Mouse (Mus musculus): Measurements from ENCODE around the gene Tenm4.

Gene Tenm4

DNA sequence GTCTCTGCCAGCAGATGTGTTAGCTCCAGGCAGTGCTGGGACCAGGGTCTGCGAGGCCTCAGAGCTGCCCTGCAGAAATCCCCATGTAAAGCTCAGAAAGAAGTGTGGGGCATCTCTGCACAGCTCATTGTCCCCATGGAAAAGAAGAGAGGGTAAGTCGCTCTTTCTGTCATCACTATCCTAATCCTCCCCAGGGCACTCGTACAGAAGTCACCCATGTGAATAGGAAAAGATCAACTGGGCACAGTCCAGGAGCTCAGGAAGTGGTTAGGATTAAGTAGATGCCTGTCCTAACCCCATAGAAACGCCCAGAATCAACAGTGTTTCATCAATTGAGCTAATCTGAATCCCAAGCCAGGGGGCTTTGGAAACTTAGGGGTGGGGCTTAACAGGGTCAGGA is 476.6 kb downstream of the Tenm4 start:
- DNase-seq (ENCODE audit: low spot score in 2 of 2): no peak

DNA sequence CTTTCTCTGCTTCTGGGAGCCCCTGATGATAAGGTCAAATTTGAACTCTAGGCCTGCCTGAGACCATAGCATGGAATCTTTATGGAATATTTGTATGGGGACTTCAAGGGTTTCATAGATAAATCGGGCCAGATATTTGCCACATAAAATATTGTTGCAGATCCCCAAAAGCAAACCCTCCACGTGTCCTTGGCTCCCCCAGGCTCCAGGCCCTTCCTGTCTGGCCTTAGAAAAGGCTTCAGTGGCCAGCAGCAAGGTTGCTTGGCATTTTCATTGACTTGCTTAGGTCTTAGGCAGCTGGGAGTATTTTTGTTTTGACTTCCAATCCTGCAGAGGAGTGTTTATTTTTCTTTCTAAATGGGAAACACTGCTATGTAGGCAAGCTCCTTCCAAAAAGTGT is 477.6 kb downstream of the Tenm4 start:
- no peak for DNase-seq (ENCODE audit: low spot score in 2 of 2)

DNA sequence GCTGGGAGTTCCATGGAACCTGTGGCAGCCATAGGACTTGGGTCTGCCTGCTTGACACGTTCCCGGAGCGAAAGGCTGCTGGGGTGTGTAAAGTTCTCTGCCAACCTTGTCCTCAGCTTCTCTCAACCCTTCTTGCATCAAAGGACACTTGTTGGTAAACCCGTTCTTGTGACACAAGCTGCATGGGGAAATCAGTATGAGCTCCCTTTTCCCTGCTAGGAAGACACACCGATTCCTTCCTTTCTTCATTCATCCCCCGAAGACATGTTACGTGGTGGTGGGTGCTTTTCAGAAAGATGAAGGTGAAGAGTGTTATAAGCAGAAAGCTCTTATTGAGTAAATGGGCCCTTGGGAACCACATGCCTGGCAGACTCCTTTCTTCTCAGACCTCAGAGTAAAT is 478.1 kb downstream of the Tenm4 start:
- DNase-seq (ENCODE audit: low spot score in 2 of 2): no peak

DNA sequence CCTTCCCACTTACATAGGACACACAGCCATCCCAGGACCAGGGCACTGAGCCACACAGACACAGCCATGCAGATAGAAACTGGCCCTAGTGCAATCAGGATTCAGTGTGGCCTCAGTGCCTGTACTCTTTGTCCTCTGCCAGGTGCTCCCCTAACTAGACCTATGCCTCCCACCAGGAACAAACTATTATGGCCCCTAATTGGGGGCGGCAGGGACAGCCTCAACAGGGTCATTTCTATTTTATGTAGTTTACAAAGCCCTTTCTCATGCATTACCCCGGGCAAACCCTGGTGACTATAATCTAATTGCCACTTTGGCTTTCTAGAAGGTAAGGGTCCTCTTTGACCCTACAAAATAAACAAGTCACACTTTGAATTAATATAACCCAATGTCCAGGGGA is 479.4 kb downstream of the Tenm4 start:
- no peak for DNase-seq (ENCODE audit: low spot score in 2 of 2)

DNA sequence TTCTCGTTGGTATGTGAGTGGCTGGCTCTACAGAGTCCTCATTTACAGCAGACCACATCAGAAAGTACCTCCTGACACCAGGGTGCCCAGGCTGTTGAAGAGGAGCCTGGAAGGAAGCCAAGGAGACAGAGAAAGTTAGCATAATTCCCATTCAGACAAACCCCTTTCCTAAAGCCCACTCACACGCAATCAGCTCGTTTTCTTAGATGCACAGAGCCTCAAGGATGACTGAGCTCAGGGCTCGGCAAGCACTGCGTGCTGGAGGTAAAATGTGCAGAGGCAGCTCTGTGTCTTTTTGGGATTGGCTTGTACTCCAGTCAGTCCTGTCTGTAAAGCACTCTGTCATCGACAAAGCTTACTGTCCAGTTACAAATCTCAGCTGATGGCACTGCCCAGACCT is 480.0 kb downstream of the Tenm4 start:
- DNase-seq (ENCODE audit: low spot score in 2 of 2): no peak

DNA sequence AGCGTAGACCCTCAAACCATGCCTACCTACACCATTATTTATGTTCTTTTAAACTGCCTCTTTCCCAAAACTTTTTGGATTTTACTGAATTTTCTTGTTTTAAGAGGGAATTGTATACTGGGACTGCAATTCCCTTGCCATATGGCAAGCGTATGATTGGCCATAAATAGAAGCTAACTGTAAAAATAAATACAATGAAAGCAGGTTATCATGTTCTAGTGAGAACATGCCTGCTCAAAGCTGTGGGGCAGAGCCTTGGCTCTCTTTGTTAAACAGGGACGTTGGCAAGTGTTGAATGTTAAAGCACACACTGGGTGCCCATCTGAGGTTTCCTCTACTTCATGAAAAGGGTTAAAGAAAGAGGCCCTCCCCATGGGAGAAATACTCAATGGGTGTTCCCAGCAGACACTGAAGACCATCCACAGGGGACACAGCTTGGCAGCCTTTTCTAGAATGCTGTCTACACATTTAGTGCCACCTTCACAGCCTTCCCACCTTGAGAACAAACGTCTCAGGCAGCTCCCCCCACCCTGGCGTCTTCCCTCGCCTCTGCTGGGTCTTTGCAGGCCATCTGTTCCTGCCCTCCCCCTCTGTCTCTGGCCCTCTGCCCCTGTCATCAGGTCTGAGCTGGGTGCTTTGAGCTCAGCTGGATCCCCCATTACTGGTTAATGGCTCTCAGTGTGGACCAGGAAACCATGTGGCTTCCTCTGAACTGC is 480.7 kb downstream of the Tenm4 start:
- no peak for DNase-seq (ENCODE audit: low spot score in 2 of 2)

DNA sequence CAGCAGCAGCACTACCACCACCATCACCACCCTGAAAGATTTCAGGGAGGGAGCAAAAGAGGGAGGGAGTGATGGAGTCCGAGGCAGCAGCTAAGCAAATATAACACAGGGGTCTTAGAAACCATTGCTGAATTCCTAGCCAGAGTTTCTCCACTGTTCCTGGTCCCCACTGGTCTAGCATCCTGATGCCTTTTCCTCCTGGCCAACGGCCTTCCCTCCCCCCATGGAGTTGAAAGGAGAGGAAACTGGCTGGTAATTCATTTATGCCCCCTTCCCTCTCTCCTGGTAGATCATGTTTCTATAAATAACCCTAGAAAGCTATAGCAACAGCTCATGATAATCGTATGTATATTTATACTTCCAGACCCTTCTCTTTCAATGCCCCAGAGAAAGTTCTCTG is 481.8 kb downstream of the Tenm4 start:
- DNase-seq (ENCODE audit: low spot score in 2 of 2): no peak

DNA sequence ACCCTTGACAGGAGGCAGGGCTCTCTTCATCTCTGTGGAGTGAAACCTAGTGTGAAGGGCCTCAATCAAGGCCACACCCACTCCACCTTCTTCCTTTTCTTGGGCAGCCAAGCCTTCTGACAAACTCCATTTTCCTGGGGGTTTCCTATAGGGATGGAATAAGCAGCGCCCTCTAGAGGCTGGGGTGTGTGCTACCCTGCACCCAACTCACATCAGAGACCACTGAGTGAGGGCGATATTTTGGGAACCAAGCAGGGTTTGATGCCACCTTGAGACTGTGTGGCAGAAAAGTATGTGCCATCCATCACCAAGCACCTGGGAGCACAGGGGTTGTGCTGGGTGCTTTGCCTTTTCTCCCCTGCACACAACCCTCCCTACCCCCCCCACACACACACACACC is 483.2 kb downstream of the Tenm4 start:
- DNase-seq (ENCODE audit: low spot score in 2 of 2): no peak

DNA sequence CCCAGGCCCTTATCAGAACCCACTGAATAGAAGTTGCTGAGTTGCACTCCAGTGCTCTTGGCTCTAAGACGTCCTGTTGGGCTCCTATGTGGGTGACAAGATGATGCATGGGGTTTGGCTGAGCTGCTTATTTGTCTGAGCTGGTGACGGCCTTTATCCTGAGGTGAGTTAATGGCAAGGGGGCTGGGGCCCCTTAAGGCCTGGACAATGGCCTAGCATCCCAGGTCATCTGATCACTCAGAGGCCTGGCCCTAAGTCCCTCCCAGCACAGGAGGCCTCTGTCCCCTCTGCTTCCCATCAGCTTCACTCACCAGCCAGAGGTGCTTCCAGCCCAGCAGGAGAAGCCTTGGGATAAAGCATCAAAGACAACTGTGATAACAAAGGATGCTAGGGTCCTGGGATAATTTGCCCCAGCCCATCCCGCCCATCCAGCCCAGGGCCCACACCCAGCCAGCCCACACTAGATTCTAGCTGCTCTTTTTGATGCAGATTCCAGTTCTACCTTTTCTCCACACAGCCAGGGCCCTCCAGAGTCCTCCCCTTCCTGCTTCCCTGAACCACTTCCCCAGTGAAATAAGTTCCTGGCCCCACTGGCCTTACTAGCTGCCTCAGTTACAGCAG is 484.2 kb downstream of the Tenm4 start:
- DNase-seq (ENCODE audit: low spot score in 2 of 2): no peak

DNA sequence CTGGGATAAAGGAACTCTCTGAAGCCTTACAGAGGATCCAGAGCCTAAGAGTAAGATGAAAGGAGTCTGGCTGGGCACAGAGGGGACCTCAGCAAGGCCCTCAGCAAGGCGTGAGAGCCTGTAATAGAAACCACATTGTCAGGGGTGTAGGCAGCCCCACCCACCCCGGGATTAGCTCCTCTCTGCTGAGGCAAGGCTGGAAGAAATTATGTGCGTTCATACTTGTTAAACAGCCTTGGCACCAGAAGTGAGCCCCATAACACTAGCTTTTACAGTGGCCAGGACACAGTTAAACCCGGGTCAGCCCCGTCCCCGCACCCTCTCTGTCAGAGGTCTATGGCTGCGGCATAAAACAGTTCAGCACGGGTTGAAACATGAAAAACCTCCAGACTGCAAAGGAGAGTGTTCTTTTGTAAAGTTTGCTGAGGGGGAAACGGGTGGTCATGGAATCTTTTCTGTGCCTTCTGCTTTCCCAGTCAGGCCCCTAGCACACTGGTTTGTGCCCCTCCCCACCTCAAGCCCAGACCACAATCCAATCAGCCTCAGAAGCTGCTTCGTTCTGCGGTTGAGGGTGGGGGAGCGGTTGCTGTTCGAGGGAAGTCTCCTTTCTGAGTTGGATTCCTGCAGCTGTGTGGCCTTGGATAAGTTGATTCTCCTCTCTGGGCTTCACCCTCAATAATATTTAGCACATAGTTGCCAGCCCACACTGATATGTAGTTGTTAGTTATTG is 486.2 kb downstream of the Tenm4 start:
- DNase-seq (ENCODE audit: low spot score in 2 of 2): no peak

DNA sequence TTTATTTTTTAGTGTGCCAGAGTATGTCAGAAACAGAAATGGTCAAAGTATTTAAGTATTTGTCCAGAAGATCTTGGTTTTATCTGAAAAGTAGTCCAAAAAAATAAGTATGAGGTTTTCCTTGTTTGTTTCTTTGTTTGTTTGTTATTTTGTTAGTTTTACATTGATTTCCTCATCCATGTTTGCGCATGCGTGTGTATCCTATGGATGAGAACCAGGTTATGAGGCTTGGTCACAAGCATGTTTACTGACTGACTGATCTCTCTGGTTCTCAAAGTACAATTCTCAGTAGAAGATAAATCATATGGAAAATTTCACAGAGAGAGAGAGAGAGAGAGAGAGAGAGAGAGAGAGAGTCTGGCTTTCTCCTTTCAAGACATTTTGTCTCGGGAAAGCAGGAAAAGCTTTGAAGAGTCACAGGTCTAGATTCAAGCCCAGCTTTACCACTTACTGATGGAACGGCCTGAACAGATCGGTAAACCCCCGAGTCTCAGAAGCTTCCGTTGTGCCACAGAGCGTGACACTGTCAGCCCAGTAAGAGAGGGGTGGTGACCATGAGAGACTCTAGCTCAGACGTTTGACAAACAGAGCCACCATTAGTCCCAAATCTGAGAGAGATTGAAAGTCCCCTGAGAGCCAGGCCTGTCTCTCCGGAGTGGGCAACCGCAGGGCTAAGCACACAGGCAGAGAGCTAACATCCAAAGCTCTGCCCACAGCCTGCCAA is 487.0 kb downstream of the Tenm4 start:
- DNase-seq (ENCODE audit: low spot score in 2 of 2): no peak

DNA sequence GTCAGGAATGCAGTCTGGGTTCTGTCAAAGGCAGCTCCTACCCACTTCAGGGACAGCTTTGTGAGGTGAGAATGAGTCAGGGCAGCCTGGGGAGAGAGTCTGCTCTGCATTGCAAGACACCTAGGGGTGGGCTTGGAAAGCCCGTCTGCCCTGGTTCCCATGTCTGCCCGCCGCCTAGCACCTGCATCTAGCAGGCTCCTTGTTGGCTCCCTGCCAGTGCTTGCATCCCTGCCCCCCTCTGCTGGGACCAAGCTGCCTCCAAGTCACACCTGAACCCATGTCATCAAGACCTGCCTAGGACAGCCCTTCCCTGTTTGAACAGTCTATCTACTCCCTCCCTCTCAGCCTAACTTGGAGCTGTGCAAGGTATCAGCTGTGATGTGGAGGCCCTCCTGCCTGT is 489.9 kb downstream of the Tenm4 start:
- DNase-seq (ENCODE audit: low spot score in 2 of 2): no peak

DNA sequence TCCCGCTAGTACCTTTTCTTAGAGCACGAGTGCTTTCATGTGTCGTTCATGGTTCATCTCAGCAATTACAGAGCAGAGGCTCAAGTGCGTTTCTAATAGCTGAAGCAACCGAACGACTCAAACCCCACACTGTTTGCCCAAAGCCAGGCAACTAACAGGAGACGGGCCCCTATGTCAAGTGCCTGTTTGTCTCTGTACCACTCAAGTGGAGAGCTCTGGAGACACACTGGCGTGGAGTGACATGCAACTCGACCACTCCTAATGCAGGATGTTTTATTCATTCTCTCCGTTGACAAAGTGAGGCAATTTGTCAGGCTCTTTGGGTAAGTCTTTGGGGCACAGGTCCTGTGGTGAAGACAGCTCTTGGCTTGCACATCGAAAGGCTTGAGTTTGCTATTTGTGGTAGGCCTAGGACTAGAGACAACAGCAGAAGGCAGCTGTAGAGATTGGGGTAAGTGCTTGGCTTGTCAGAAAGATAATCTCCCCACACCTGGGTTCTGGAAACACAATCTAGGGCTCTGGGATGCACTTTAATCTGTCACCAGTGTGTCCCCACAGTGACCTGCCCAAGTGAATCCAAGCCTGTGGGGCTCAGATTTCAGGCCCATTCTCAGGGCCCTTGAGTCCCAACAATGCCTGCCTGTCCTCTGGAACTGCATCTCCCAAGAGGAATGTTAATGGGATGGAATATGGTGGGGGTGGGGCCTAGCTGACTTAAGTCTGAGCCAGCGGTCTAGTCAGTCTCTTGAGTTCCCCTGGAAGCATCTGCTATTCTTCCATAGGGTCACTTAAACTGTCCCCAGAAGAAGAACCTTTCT is 490.5 kb downstream of the Tenm4 start:
- no peak for DNase-seq (ENCODE audit: low spot score in 2 of 2)

DNA sequence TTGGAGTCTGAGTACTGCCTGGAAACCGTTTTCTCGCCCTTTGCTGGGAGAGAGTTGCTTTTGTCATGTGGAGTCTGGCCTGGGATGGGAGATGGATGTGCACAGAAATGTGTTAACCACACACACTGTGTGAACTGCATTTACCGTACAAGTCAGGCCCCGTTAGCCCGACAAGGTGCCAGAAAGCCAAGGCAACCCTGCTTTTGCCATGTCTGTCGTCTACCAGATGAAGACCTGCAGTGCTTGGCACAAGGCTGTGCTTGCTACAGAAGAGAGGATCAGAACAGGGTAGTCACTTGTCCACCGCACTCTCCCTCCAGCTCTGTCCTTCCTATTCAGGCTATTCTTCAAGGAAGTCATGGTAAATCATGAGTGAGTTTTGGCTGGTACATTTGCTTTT is 492.3 kb downstream of the Tenm4 start:
- DNase-seq (ENCODE audit: low spot score in 2 of 2): no peak

DNA sequence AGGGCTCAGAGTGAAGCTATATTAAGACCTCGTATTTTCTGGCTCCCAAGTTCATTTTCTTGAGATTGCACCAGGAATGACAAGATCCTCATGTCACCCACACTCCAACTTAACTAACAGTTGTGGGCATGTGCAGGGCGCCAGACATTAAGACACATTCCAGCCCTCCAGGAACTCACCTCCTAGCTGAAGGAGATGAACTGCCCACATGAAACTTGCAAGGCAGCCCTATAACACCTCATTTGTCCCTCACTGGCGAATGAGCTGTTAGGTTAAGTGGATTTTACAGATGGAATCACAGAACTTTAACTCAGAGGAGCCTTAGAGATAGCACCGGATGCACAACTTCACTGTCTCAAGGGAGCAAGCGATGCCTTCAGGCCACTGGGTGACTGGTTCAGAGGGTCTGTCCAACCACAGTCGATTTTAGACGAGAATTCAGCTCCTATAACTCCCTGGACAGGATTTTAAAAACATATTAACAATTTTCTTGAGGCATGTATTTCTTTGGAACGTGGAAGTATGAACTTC is 495.4 kb downstream of the Tenm4 start:
- no peak for DNase-seq (ENCODE audit: low spot score in 2 of 2)

DNA sequence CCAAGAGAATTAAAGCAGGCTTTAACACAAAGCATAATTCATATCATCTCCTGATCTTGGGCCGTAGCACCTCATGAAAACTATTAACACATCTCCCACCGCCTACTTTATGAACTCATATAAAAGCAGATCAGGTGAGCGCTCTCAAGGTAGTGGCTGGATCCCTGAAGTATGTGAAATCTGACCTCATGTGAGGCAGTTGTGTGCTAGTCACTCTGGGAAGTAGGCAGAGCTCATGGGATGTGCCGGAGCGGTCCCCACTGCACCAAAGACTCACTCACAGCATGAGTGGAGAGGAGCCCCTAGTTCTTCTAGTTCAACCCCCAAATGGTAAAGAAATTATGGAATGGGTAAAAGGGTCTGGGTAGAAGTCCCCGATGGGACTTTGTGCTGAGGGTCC is 496.6 kb downstream of the Tenm4 start:
- no peak for DNase-seq (ENCODE audit: low spot score in 2 of 2)

DNA sequence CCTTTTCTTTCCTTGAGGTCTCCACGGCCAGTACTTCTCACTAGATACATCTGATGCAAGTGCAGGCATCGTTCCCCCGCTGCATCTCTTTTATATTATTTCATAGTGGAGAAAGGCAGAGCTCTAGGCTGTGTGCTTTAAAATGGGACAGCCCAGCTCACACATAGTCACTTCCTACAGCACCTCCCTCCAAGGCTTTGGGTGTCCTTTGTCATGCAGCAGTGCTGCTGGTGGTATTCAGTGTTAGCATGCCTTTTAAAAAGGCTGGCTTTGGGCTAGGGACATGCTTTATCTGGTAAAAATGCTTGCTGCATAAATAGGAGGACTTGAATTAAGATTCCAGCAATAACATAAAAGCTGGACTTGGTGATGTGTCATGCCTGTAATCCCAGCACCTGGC is 499.0 kb downstream of the Tenm4 start:
- DNase-seq (ENCODE audit: low spot score in 2 of 2): no peak

DNA sequence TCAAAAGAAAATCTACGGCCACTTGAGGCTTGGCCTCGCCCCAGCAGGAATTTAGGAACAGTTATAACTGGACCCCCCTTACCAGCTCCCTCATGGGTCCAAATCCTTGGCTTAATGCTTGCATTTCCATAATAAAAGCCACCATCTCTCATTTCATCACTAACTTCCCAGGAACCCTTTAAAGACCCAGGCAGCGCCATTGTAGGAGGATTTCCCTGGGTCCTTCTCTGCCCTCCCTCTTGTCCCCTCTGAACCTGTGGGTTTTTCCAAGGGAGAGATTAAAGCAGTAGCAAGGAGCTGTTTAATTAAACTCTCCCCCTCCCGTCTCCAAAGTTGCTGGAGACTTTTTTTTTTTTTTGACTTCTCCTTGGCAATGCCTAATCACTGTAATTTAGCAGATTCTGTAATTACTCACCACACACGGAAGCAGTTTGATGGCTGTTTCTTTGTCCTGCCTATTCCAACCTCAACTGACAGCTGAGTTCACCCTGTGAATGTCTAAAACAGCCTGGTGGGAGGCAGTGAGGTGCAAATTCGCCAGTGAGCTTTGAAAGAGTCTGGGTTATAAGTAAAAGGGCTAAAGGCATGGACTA is 501.4 kb downstream of the Tenm4 start:
- no peak for DNase-seq (ENCODE audit: low spot score in 2 of 2)

DNA sequence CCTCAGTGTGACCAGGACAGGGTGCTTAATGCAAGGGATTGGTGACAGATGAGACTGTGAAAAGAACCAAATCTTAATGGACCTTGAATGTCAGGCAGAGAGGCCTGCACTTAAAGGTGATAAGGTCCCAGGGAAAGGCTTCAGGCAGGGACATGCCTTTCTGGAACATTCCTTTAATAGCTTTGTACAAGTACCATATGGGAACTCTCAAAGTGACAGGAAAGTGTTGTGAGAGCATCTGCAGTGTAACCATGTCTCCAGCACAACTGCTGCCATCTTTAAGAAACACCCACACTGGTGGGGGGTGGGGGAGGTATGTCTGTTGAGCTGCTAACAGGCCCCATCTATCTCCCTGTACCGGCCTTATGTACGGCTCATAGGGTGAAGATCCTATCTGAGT is 506.0 kb downstream of the Tenm4 start:
- DNase-seq (ENCODE audit: low spot score in 2 of 2): no peak

DNA sequence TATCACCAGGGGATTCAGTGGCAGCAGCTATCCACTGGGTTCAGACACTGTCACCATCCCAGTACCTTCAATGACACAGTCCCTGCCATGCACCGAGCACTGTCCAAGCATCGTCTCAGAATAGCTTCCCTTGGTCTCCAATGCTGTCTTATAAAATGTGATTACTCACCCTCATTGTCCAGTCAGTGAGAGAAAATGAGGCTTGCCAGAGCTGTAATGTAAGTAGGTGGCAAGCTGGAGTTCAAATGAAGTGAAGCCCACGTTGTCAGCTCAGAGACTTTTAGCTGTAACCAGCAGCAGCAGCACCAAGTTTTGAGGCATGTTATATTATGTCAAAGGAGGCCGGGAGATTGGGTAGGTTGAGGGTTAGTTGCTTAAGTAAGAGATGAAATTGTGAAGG is 507.2 kb downstream of the Tenm4 start:
- no peak for DNase-seq (ENCODE audit: low spot score in 2 of 2)

DNA sequence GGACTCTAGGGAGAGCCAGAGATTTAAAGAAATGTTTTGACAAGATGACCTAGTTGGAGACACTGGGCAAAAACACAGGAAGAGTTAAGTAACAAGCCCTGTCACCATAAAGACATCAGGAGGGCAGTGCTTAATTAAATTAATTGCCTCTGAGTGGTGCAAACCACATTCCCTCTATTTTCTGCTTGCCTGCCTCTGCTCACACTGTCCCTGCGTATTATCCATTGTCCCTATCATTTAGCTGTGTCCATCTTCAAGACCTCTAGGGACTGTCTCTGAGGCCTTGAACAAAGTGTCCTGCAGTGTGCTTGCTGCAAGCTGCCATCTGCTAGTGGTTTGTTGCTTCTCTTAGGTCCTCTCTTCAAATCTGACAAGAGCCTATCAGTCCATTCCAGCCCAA is 508.7 kb downstream of the Tenm4 start:
- no peak for DNase-seq (ENCODE audit: low spot score in 2 of 2)

All from urinary bladder, postnatal 4 days (tissue).